Mouse (Mus musculus): ENCODE results near the gene Vax2.

- TF ChIP-seq CTCF (IDR thresholded peaks at IDR 0.05; ENCODE audit: low read depth): peak; percentile 75
- no peak for TF ChIP-seq EP300 (IDR thresholded peaks at IDR 0.05; ENCODE audit: low read depth)
These were observed 20.8 kb upstream of the Vax2 start for GRCm38 (mm10) chr6:83690277-83690676.

Data from heart, postnatal 0 days (tissue).